Mouse (Mus musculus) forebrain, embryonic 13.5 days (tissue): Measurements from ENCODE around the gene Tyro3. TPM values are rescaled to one million over a fixed set of nuclear protein-coding genes. Genes with fewer than 3 reads are reported as not detected.

Experiments
- ATAC-seq: fragments of 200-750 bp; cut with Nextera tagmentation; 2 replicates; pipeline ENCODE4 v1.8.0; 2017
- H3K27ac ChIP-seq: fragments of 300-500 bp; sonication (generic); 2 replicates; pipeline ENCODE4 v1.5.1; 2015; ENCODE audit warnings: inconsistent platforms, mild to moderate bottlenecking, moderate library complexity
- H3K27me3 ChIP-seq: fragments of 300-500 bp; sonication (generic); 2 replicates; pipeline ENCODE4 v1.6.1; 2015; ENCODE audit warnings: mild to moderate bottlenecking, inconsistent platforms
- H3K36me3 ChIP-seq: fragments of 300-500 bp; sonication (generic); 2 replicates; pipeline ENCODE4 v1.6.1; 2015; ENCODE audit warnings: mild to moderate bottlenecking, inconsistent platforms; ENCODE audit not compliant: poor library complexity, severe bottlenecking
- H3K4me1 ChIP-seq: fragments of 300-500 bp; sonication (generic); 2 replicates; pipeline ENCODE4 v1.6.1; 2015; ENCODE audit warnings: inconsistent platforms
- H3K4me2 ChIP-seq: fragments of 300-500 bp; sonication (generic); 2 replicates; pipeline ENCODE4 v1.6.1; 2015; ENCODE audit warnings: inconsistent platforms, mild to moderate bottlenecking, moderate library complexity
- H3K4me3 ChIP-seq: fragments of 300-500 bp; sonication (generic); 2 replicates; pipeline ENCODE4 v1.5.1; 2015; ENCODE audit warnings: mild to moderate bottlenecking, inconsistent platforms
- H3K9ac ChIP-seq: fragments of 300-500 bp; sonication (generic); 2 replicates; pipeline ENCODE4 v1.6.1; 2015; ENCODE audit warnings: mild to moderate bottlenecking, inconsistent platforms
- H3K9me3 ChIP-seq: fragments of 300-500 bp; sonication (generic); replicated peaks from 2 replicates; pipeline ENCODE4 v1.6.1; 2016; ENCODE audit warnings: inconsistent platforms
- WGBS: fragments of 180-500 bp; shearing (Covaris S2); methylation state at CpG from one replicate; pipeline ENCODE4 v1.1.7; 2015; 5-methylcytosine and 5-hydroxymethylcytosine counted together
- polyA plus RNA-seq: library from polyadenylated mRNA; unstranded; fragments of >200 nt; fragmentation: Nextera tagmentation; extraction: Ambion mirVana; gene quantifications from 2 replicates; pipeline ENCODE4 v1.2.1, GENCODE M21; 2015

Gene Tyro3
- polyA plus RNA-seq, 1 experiment from 2014 or later = 17.1 TPM

- Histone ChIP-seq H3K9ac (no peak overlapping the region), H3K4me3 (no peak overlapping the region), H3K27me3 (no peaks in the 10 kb centered on the region), H3K9me3 (peaks cover 3% of the 10 kb centered on the region; the same call in 1 of the 2 replicates), H3K36me3 (no peaks in the 10 kb centered on the region), H3K4me1 (no peaks in the 10 kb centered on the region), H3K27ac (no peak overlapping the region), H3K4me2 (no peak overlapping the region)
- no peak for ATAC-seq
These were observed 42.5 kb downstream of the Tyro3 start for GRCm38 (mm10) chr2:119840008-119840407.

DNA sequence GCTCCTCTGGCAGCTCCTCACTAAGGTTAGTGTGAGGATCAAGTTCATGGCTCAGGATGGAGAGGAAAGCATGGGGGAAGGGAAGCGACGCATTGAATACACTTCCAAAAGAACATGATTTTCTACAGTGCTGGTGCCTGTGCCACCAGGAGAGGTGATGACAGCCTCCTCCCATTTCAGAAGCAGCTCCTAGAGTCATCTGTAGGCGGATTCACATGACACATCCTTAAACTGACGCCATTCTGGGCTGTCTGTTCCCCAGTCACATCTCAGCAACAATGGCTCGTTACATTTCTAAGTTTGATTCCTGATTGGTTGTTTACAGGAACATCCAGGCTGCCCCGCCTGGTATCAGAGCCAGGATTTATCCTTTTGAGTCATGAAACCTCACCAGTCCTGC is 44.5 kb downstream of the Tyro3 start:
- 76% methylated on average over 6 of the region's 6 CpGs for WGBS

DNA sequence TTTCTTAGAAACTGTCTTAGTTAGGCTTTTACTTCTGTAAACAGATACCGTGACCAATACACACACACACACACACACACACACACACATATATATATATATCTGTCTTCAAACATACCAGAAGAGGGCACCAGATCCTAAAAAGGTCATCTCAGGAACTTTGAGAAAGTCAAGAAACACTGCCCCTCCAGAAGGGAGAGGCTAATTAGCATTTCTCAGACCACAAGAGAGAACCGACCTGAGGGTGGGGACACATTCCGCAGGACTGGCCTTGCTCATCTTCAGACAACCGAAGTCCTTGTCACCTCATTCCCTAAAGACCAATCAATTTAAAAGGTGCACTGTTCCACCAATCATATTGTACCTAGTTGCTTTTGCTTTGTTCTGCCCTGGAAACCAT is 46.0 kb downstream of the Tyro3 start:
- Histone ChIP-seq H3K4me3 (no peak overlapping the region), H3K9me3 (peaks cover 3% of the 10 kb centered on the region; the same call in 1 of the 2 replicates), H3K4me1 (no peaks in the 10 kb centered on the region), H3K9ac (no peak overlapping the region), H3K4me2 (no peak overlapping the region), H3K27me3 (no peaks in the 10 kb centered on the region), H3K27ac (no peak overlapping the region), H3K36me3 (no peaks in the 10 kb centered on the region)
- WGBS = 94% methylated on average over 4 of the region's 4 CpGs
- ATAC-seq = no peak

More for the DNA sequence above, 44.5 kb downstream of the Tyro3 start:
- Histone ChIP-seq H3K4me1 (no peaks in the 10 kb centered on the region), H3K36me3 (no peaks in the 10 kb centered on the region), H3K27me3 (no peaks in the 10 kb centered on the region), H3K9ac (no peak overlapping the region), H3K27ac (no peak overlapping the region), H3K4me3 (no peak overlapping the region), H3K9me3 (peaks cover 3% of the 10 kb centered on the region; the same call in 1 of the 2 replicates), H3K4me2 (no peak overlapping the region)
- no peak for ATAC-seq

DNA sequence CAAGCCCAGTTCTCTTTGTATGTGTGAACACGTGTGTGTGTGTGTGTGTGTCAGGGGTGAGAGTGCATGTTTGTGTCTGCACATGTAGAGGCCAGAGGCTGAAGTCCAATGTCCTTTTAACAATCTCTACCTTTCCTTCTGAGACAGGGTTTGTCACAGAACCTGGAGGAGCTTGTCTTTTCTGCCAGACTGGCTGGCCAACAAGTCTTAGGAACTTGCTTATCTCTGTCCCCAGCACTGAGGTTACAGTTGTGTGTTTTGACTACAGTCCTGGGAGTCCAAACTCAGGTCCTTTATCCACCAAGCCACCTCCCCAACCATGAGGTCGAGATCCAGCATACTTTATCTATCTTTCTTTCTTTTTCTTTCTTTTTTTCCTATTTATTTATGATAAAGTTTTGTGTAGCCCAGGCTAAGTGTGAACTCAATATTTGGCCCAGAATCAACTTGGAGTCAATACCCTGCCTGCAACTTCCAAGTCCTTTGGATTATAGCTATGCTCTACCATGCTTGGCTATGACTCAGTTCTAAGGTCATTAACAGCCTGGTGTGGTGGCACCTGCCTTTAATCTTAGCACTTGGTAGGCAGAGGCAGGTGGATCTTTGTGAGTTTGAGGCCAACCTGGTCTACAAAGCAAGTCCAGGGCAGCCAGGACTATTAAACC is 48.5 kb downstream of the Tyro3 start:
- no peaks in the 10 kb centered on the region for H3K36me3 ChIP-seq
- ATAC-seq = no peak
- H3K4me3 ChIP-seq = no peak overlapping the region
- H3K9ac ChIP-seq = no peak overlapping the region
- 78% methylated on average over 2 of the region's 2 CpGs for WGBS
- H3K4me2 ChIP-seq = no peak overlapping the region
- H3K4me1 ChIP-seq = no peaks in the 10 kb centered on the region
- no peak overlapping the region for H3K27ac ChIP-seq
- no peaks in the 10 kb centered on the region for H3K27me3 ChIP-seq
- peaks cover 3% of the 10 kb centered on the region; the same call in 1 of the 2 replicates for H3K9me3 ChIP-seq

GRCm38 (mm10) chr2:119846929-119847328 is 49.4 kb downstream of the Tyro3 start:
- Histone ChIP-seq H3K4me3 (no peak overlapping the region), H3K27me3 (no peaks in the 10 kb centered on the region), H3K4me1 (no peaks in the 10 kb centered on the region), H3K36me3 (no peaks in the 10 kb centered on the region), H3K4me2 (no peak overlapping the region), H3K9ac (no peak overlapping the region), H3K9me3 (peaks cover 3% of the 10 kb centered on the region; the same call in 1 of the 2 replicates), H3K27ac (no peak overlapping the region)
- 76% methylated on average over 4 of the region's 4 CpGs for WGBS
- ATAC-seq = no peak

DNA sequence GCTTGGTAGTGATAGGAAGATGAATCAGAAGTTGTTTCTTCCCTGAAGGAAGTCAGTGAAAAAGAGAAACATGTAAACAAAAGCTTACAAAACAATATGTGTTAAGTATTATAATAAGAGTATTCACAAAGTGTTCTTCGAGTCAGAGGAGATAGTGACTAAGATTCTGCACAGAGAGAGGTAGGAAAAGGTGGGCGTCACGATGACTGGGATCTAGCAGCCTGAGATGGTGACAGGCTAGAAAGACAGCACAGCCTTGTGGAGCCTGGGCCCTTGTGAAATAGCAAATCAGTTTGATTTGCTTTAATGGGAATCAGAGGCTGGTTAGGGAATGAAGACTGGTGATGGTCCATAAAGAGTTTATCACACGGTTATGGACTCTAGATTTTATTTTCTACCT is 56.3 kb downstream of the Tyro3 start:
- no peak overlapping the region for H3K9ac ChIP-seq
- 82% methylated on average over 4 of the region's 4 CpGs for WGBS
- H3K4me2 ChIP-seq = no peak overlapping the region
- H3K36me3 ChIP-seq = no peaks in the 10 kb centered on the region
- no peak overlapping the region for H3K27ac ChIP-seq
- no peaks in the 10 kb centered on the region for H3K4me1 ChIP-seq
- no peaks in the 10 kb centered on the region for H3K9me3 ChIP-seq
- H3K27me3 ChIP-seq = no peaks in the 10 kb centered on the region
- ATAC-seq = no peak
- no peak overlapping the region for H3K4me3 ChIP-seq

DNA sequence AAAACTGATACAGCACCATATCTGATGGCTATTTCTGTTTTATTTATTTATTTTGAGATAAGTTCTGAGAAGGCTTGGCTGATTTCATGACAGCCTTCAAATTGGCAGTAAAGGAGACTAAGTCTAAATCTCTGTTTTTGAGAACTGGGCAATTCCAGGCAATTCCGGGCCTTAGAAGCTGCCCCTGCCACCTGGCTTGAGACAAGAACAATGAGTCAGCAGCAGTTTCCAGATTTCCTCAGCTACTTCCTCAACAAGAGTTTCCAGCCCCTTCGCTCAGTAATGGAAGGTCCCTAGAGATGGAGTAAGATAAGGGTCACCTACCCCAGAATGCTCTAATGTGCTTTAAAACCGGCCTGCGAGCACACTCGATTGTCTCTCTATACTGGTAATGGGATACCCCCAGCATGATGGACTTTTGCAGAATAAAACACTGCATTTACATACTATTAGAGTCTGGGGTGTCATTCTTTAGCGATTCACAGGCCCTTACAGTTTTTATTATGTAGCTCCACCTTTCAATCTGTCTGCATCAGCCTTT is 57.8 kb downstream of the Tyro3 start:
- whole genome bisulfite sequencing = 69% methylated on average over 6 of the region's 6 CpGs
- H3K4me3 ChIP-seq = no peak overlapping the region
- no peak for ATAC-seq
- no peaks in the 10 kb centered on the region for H3K9me3 ChIP-seq
- H3K27ac ChIP-seq = no peak overlapping the region
- no peaks in the 10 kb centered on the region for H3K36me3 ChIP-seq
- no peaks in the 10 kb centered on the region for H3K27me3 ChIP-seq
- H3K4me1 ChIP-seq = no peaks in the 10 kb centered on the region
- no peak overlapping the region for H3K4me2 ChIP-seq
- H3K9ac ChIP-seq = no peak overlapping the region

DNA sequence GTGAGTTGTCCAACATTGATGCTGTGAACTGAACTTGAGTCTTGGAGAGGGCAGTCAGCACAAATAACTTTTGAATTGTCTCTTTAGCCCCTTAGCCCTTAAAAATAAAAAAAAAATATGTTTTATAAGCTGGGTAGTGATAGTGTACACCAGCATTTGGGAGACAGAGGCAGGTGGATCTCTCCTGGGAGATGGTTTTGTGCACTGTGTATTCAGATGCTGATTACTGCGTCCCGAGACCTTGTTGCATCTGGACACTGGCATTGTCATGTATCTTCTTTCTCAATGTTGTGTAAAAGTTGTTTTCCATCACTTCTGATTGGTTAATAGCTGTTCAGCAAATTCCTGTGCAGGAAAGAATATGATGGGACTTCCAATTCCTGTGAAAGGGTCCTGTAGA is 59.8 kb downstream of the Tyro3 start:
- Histone ChIP-seq H3K4me2 (no peak overlapping the region), H3K36me3 (no peaks in the 10 kb centered on the region), H3K9me3 (no peaks in the 10 kb centered on the region), H3K27ac (no peak overlapping the region), H3K27me3 (no peaks in the 10 kb centered on the region), H3K9ac (no peak overlapping the region), H3K4me3 (no peak overlapping the region), H3K4me1 (no peaks in the 10 kb centered on the region)
- ATAC-seq = no peak
- 87% methylated on average over 2 of the region's 2 CpGs for WGBS

DNA sequence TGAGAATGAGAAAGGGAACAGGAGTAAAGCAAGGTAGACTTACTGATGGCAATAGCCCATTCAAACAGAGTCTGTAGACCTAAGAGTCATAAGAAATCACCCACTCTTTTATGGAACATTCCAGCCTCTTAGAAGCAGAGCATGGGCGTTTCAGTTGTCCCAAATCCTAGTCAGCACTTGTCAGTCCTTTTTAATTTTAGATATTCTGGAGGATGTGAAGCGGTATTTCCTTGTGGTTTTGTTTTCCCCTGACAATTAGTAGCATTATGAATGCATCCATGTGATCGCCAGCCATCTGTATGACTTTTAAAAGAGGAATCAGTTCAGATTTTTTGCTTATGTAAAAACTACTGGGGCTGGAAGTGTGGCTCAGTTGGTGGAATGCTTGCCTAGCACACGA is 67.0 kb downstream of the Tyro3 start:
- Histone ChIP-seq H3K4me1 (no peaks in the 10 kb centered on the region), H3K27ac (no peak overlapping the region)
- WGBS = 74% methylated on average over 4 of the region's 4 CpGs

More for the DNA sequence above, 67.0 kb downstream of the Tyro3 start:
- ATAC-seq = no peak
- no peaks in the 10 kb centered on the region for H3K36me3 ChIP-seq
- H3K4me3 ChIP-seq = no peak overlapping the region
- peaks cover 7% of the 10 kb centered on the region; the same call in 1 of the 2 replicates for H3K27me3 ChIP-seq
- no peak overlapping the region for H3K9ac ChIP-seq
- no peaks in the 10 kb centered on the region for H3K9me3 ChIP-seq
- H3K4me2 ChIP-seq = no peak overlapping the region

Other genes with a start within 250 kb of the Tyro3 start
- gene Nusap1, start 179.4 kb upstream of the Tyro3 start, polyA plus RNA-seq = 80.5 and 82.5 TPM in 2 replicates
- 26.3 and 27.6 TPM in 2 replicates for gene Oip5, start 179.3 kb upstream of the Tyro3 start, polyA plus RNA-seq
- 38.3 and 43.2 TPM in 2 replicates for gene Ndufaf1, start 134.9 kb upstream of the Tyro3 start, polyA plus RNA-seq
- gene Rtf1, start 122.7 kb upstream of the Tyro3 start, polyA plus RNA-seq = 63.4 and 81.4 TPM in 2 replicates
- 0.62 and 0.65 TPM in 2 replicates for gene Itpka, start 55.4 kb upstream of the Tyro3 start, polyA plus RNA-seq
- 0.13 and 0.14 TPM in 2 replicates for gene Ltk, start 37.3 kb upstream of the Tyro3 start, polyA plus RNA-seq
- 22.7 and 27.5 TPM in 2 replicates for gene Rpap1, start 10.2 kb upstream of the Tyro3 start, polyA plus RNA-seq
- gene Mga, start 99.5 kb downstream of the Tyro3 start, polyA plus RNA-seq = 28.5 and 28.8 TPM in 2 replicates
- 4.0 and 4.3 TPM in 2 replicates for gene Mapkbp1, start 175.0 kb downstream of the Tyro3 start, polyA plus RNA-seq
- 19.8 and 22.4 TPM in 2 replicates for gene Jmjd7, start 229.8 kb downstream of the Tyro3 start, polyA plus RNA-seq
- gene Gm28042, start 229.8 kb downstream of the Tyro3 start, polyA plus RNA-seq = 4.8 and 6.2 TPM in 2 replicates
- gene Pla2g4b, start 235.7 kb downstream of the Tyro3 start, polyA plus RNA-seq = 1.5 and 1.9 TPM in 2 replicates